Comparison of ENCODE assay signal across 20 mouse cellular contexts in genomic region chr17:78172371-78172770, GRCm38 (mm10). TPM values are rescaled to one million over a fixed set of nuclear protein-coding genes. Genes with fewer than 3 reads are reported as not detected.
A peak's percentile ranks its signal among the peaks of the same experiment; 100 is the strongest.
DNase-seq lines count a peak whose midpoint lies in the region; ATAC-seq lines count a peak whose summit lies in the region.
"Had no signal": no experiment of that assay in that cellular context is flagged by ENCODE, and none has a peak within 500 bp of the region (broad histone marks: within the 10 kb centered on the region; RNA-seq: fewer than 3 reads in every experiment).

No protein-coding gene starts in this region.

- ATAC-seq in frontal cortex, adult (ENCODE audit: low TSS enrichment): peak; percentile 67
- ATAC-seq: activated CD4-positive, CD25-positive, alpha-beta regulatory T cell, adult 4 months; CD4-positive, CD25-positive, alpha-beta regulatory T cell, adult 4 months; forebrain, embryonic 14.5 days; Patski had no signal

- DNase-seq in frontal cortex, postnatal 10 days (ENCODE audit: low spot score in 2 of 2): no peak
- DNase-seq in layer of hippocampus, adult 9-11 months: peak; percentile 13
- DNase-seq in layer of hippocampus, adult 11-12 months (ENCODE audit: low spot score): no peak
- DNase-seq in gastrocnemius, postnatal 10 days: no peak
- DNase-seq: adrenal gland, adult 8-10 months; adrenal gland, postnatal 14 days; adrenal gland, postnatal 36 days; B cell, adult 2 months; cerebellum, adult 11 months; cerebellum, adult 18-20 months; cerebellum, adult 8-10 months; cerebellum, adult 9-11 months; cerebellum, postnatal 14 days; cerebellum, postnatal 36 days; embryo, embryonic 11 days had no signal

RNA-seq across cellular contexts. Expression of gene Crim1, which starts 27.7 kb away (rescaled TPM):
- total RNA-seq in gastrocnemius, postnatal 10 days (2021): 10 to 100 TPM; 19.8 to 22.5 TPM
